Mouse (Mus musculus) lung, adult 10 weeks (tissue): ENCODE results near the gene Gif. TPM values are rescaled to one million over a fixed set of nuclear protein-coding genes. Genes with fewer than 3 reads are reported as not detected.

Source experiments
- polyA plus RNA-seq: library from polyadenylated mRNA; stranded (reverse); fragments of 350-450 nt; fragmentation: Illumina TruSeq; extraction: RNeasy Lipid Tissue Mini Kit (QIAGEN cat#74804); gene quantifications from one replicate; pipeline ENCODE4 v1.2.3, GENCODE M21; 2014; ENCODE audit warnings: low read depth, low replicate concordance; ENCODE audit not compliant: insufficient read depth

The Gif gene
- not detected for polyA plus RNA-seq

GRCm38 (mm10) chr19:11747298-11747697 lies at the start of gene Gif:
Gene Gif, plus strand, starts transcription at chr19:11747554.

GRCm38 (mm10) chr19:11770205-11770892 lies 23.0 kb downstream of the Gif start, which contains the start of gene Mrpl16:
Gene Mrpl16, plus strand, starts transcription at chr19:11770391.

Other genes starting within 250 kb of the Gif start
- gene Ms4a6b, start 231.0 kb upstream of the Gif start, polyA plus RNA-seq = 17.9 TPM
- 40.6 TPM for gene Ms4a4d, start 210.8 kb upstream of the Gif start, polyA plus RNA-seq
- 8.9 TPM for gene Ms4a6d, start 142.7 kb upstream of the Gif start, polyA plus RNA-seq
- 0.43 TPM for gene Ms4a2, start 123.8 kb upstream of the Gif start, polyA plus RNA-seq
- gene Ms4a3, start 106.7 kb upstream of the Gif start, polyA plus RNA-seq = not detected
- not detected for gene Oosp2, start 87.0 kb upstream of the Gif start, polyA plus RNA-seq
- 0.43 TPM for gene Oosp1, start 56.4 kb upstream of the Gif start, polyA plus RNA-seq
- gene Oosp3, start 50.5 kb upstream of the Gif start, polyA plus RNA-seq = not detected
- gene Mrpl16, start 22.8 kb downstream of the Gif start, polyA plus RNA-seq = 21.3 TPM
- 20.1 TPM for gene Stx3, start 71.8 kb downstream of the Gif start, polyA plus RNA-seq
- not detected for gene Olfr1417, start 91.7 kb downstream of the Gif start, polyA plus RNA-seq
- gene Olfr1418, start 113.5 kb downstream of the Gif start, polyA plus RNA-seq = not detected
- not detected for gene Olfr1419, start 127.6 kb downstream of the Gif start, polyA plus RNA-seq
- gene Olfr1420, start 139.0 kb downstream of the Gif start, polyA plus RNA-seq = not detected
- gene Patl1, start 164.8 kb downstream of the Gif start, polyA plus RNA-seq = 7.1 TPM
- 22.1 TPM for gene Osbp, start 218.4 kb downstream of the Gif start, polyA plus RNA-seq